Mouse (Mus musculus): Measurements from ENCODE around the gene Ccdc189.
A peak's percentile ranks its signal among the peaks of the same experiment; 100 is the strongest.

GRCm38 (mm10) chr7:127626471-127626870 lies 38.1 kb upstream of the Ccdc189 start:
- no peak for TF ChIP-seq CTCF (IDR thresholded peaks at IDR 0.05; ENCODE audit: low read depth)
- peak; percentile 94 for TF ChIP-seq EP300 (IDR thresholded peaks at IDR 0.05; ENCODE audit: low read depth)
